Mouse (Mus musculus) olfactory bulb, adult 2 months (tissue): ENCODE results near the gene Gpx3.

Source experiments
- CTCF ChIP-seq: fragments of 200-500 bp; IDR thresholded peaks from 2 replicates; pipeline ENCODE4 v1.5.1; 2012; ENCODE audit warnings: low read depth, mild to moderate bottlenecking, low read length, moderate library complexity; ENCODE audit not compliant: insufficient read depth
- POLR2A ChIP-seq: fragments of 200-500 bp; IDR thresholded peaks from 2 replicates; pipeline ENCODE4 v1.6.1; 2012; ENCODE audit warnings: mild to moderate bottlenecking, low read depth, low read length, moderate library complexity; ENCODE audit not compliant: insufficient read depth

DNA sequence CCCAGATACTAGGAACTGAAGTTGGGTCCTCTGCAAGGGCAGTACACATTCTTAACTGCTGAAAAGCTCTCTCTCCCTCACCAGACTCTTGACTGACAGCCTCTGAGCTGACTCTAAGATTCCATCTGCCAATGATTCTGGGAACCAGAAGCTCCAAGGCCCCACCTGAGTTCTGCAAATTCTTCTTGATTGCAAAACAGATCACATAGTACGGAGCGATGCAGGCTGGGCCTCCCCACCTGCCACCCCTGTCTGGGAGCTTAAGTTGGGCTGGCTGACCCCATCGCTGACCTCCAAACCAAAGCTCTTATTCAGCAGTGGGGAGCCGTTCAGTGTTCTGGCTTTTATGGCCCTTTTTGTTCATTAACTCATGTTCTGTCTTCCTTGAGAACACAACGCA is 4.8 kb upstream of the Gpx3 start:
- TF ChIP-seq CTCF (no peak), POLR2A (no peak)
